13 mouse cellular contexts compared by ENCODE assay signal in genomic region chrX:131145656-131146055, GRCm38 (mm10).
"Had no signal": no experiment of that assay in that cellular context is flagged by ENCODE, and none has a peak within 500 bp of the region (broad histone marks: within the 10 kb centered on the region; RNA-seq: fewer than 3 reads in every experiment).

No protein-coding gene starts in this region.

- ATAC-seq: liver, postnatal 0 days; midbrain, embryonic 16.5 days had no signal

- DNase-seq: kidney, adult 11 months; kidney, adult 9 months; kidney, postnatal 10 days; kidney, postnatal 4 days; liver, embryonic 13.5 days; liver, postnatal 0 days; right cerebral cortex, postnatal 25 days; thymus, adult 2 months; thymus, postnatal 25 days had no signal

- H3K36me3 ChIP-seq: limb, embryonic 15.5 days; liver, embryonic 13.5 days; lung, embryonic 15.5 days; midbrain, embryonic 12.5 days had no signal

- H3K27ac ChIP-seq: limb, embryonic 15.5 days; liver, embryonic 13.5 days; lung, embryonic 15.5 days; midbrain, embryonic 12.5 days had no signal

- H3K9ac ChIP-seq: limb, embryonic 15.5 days; liver, embryonic 13.5 days; liver, postnatal 0 days; lung, embryonic 15.5 days; midbrain, embryonic 12.5 days had no signal

- H3K4me1 ChIP-seq: limb, embryonic 15.5 days; liver, embryonic 13.5 days; lung, embryonic 15.5 days; midbrain, embryonic 12.5 days had no signal

- H3K4me3 ChIP-seq: limb, embryonic 15.5 days; liver, embryonic 13.5 days; lung, embryonic 15.5 days; midbrain, embryonic 12.5 days had no signal

- H3K9me3 ChIP-seq: limb, embryonic 15.5 days; liver, embryonic 13.5 days; lung, embryonic 15.5 days; midbrain, embryonic 12.5 days had no signal
